Mouse (Mus musculus): ENCODE measurements at regions not wholly inside any gene's neighbourhood (a gene's known extent, or its start where the extent isn't known, plus 50 kb on each side); places are given as distances from the start of the nearest gene placed in this dataset.
A peak's percentile ranks its signal among the peaks of the same experiment; 100 is the strongest.
"Not testable (repeated sequence)": the region's sequence is repeated elsewhere in the genome, so short reads cannot be mapped to it uniquely, and the experiment has no call there.

- WGBS = 81% methylated on average over 6 of the region's 6 CpGs
- no peak for ATAC-seq (ENCODE audit: low read depth)
- no peak overlapping the region for H3K9ac ChIP-seq (ENCODE audit: low read depth, low read length)
- H3K27ac ChIP-seq (replicated peaks; ENCODE audit: low read depth, low read length) = no peak overlapping the region
- no peaks in the 10 kb centered on the region for H3K4me1 ChIP-seq (ENCODE audit: control insufficient read depth, insufficient read depth, low read length)
- DNase-seq (ENCODE audit: low spot score) = no peak
- no peaks in the 10 kb centered on the region for H3K9me3 ChIP-seq (ENCODE audit: control insufficient read depth, low read length)
- no peak overlapping the region for H3K4me3 ChIP-seq (ENCODE audit: low read depth, low read length)
- H3K4me2 ChIP-seq (ENCODE audit: low read depth, low read length) = no peak overlapping the region
- no peaks in the 10 kb centered on the region for H3K27me3 ChIP-seq (replicated peaks; ENCODE audit: control insufficient read depth, insufficient read depth, low read length)
- H3K36me3 ChIP-seq (ENCODE audit: control insufficient read depth, insufficient read depth, low read length) = no peaks in the 10 kb centered on the region
Measured at GRCm38 (mm10) chr16:76474481-76474880, 100.9 kb upstream of the Nrip1 start.

- WGBS = 79% methylated on average over 3 of the region's 3 CpGs
Measured at GRCm38 (mm10) chr16:76472386-76472785, 98.8 kb upstream of the Nrip1 start.

GRCm38 (mm10) chr16:76471081-76471480 is 97.5 kb upstream of the Nrip1 start:
- no peak overlapping the region for H3K9ac ChIP-seq (ENCODE audit: low read depth, low read length)
- no peaks in the 10 kb centered on the region for H3K4me1 ChIP-seq (ENCODE audit: control insufficient read depth, insufficient read depth, low read length)
- H3K9me3 ChIP-seq (ENCODE audit: control insufficient read depth, low read length) = no peaks in the 10 kb centered on the region
- 51% methylated on average over 3 of the region's 3 CpGs for WGBS
- no peaks in the 10 kb centered on the region for H3K36me3 ChIP-seq (ENCODE audit: control insufficient read depth, insufficient read depth, low read length)
- DNase-seq (ENCODE audit: low spot score) = no peak
- no peak for ATAC-seq (ENCODE audit: low read depth)
- no peaks in the 10 kb centered on the region for H3K27me3 ChIP-seq (replicated peaks; ENCODE audit: control insufficient read depth, insufficient read depth, low read length)
- no peak overlapping the region for H3K27ac ChIP-seq (replicated peaks; ENCODE audit: low read depth, low read length)
- H3K4me2 ChIP-seq (ENCODE audit: low read depth, low read length) = no peak overlapping the region
- no peak overlapping the region for H3K4me3 ChIP-seq (ENCODE audit: low read depth, low read length)

More at GRCm38 (mm10) chr16:76472386-76472785, 98.8 kb upstream of the Nrip1 start:
- no peak for ATAC-seq (ENCODE audit: low read depth)
- no peaks in the 10 kb centered on the region for H3K4me1 ChIP-seq (ENCODE audit: control insufficient read depth, insufficient read depth, low read length)
- no peak for DNase-seq (ENCODE audit: low spot score)
- H3K9me3 ChIP-seq (ENCODE audit: control insufficient read depth, low read length) = no peaks in the 10 kb centered on the region
- no peak overlapping the region for H3K27ac ChIP-seq (replicated peaks; ENCODE audit: low read depth, low read length)
- no peak overlapping the region for H3K4me2 ChIP-seq (ENCODE audit: low read depth, low read length)
- H3K27me3 ChIP-seq (replicated peaks; ENCODE audit: control insufficient read depth, insufficient read depth, low read length) = no peaks in the 10 kb centered on the region
- no peak overlapping the region for H3K4me3 ChIP-seq (ENCODE audit: low read depth, low read length)
- no peaks in the 10 kb centered on the region for H3K36me3 ChIP-seq (ENCODE audit: control insufficient read depth, insufficient read depth, low read length)
- H3K9ac ChIP-seq (ENCODE audit: low read depth, low read length) = no peak overlapping the region

GRCm38 (mm10) chr16:76459521-76459920 is 85.9 kb upstream of the Nrip1 start:
- Histone ChIP-seq H3K4me1 (ENCODE audit: control insufficient read depth, insufficient read depth, low read length) (no peaks in the 10 kb centered on the region), H3K4me3 (ENCODE audit: low read depth, low read length) (no peak overlapping the region), H3K9ac (ENCODE audit: low read depth, low read length) (no peak overlapping the region), H3K27me3 (replicated peaks; ENCODE audit: control insufficient read depth, insufficient read depth, low read length) (no peaks in the 10 kb centered on the region), H3K27ac (replicated peaks; ENCODE audit: low read depth, low read length) (no peak overlapping the region), H3K4me2 (ENCODE audit: low read depth, low read length) (no peak overlapping the region), H3K36me3 (ENCODE audit: control insufficient read depth, insufficient read depth, low read length) (no peaks in the 10 kb centered on the region), H3K9me3 (ENCODE audit: control insufficient read depth, low read length) (no peaks in the 10 kb centered on the region)
- no peak for ATAC-seq (ENCODE audit: low read depth)
- no peak for DNase-seq (ENCODE audit: low spot score)
- WGBS = 83% methylated on average over 1 of the region's 1 CpGs

- WGBS = 63% methylated on average over 2 of the region's 2 CpGs
- H3K36me3 ChIP-seq (ENCODE audit: control insufficient read depth, insufficient read depth, low read length); DNase-seq (ENCODE audit: low spot score); H3K4me2 ChIP-seq (ENCODE audit: low read depth, low read length); H3K27me3 ChIP-seq (replicated peaks; ENCODE audit: control insufficient read depth, insufficient read depth, low read length); ATAC-seq (ENCODE audit: low read depth); H3K4me1 ChIP-seq (ENCODE audit: control insufficient read depth, insufficient read depth, low read length); H3K9me3 ChIP-seq (ENCODE audit: control insufficient read depth, low read length); H3K27ac ChIP-seq (replicated peaks; ENCODE audit: low read depth, low read length); H3K9ac ChIP-seq (ENCODE audit: low read depth, low read length); H3K4me3 ChIP-seq (ENCODE audit: low read depth, low read length): not testable (repeated sequence)
Measured at GRCm38 (mm10) chr16:76456300-76456599, 82.6 kb upstream of the Nrip1 start.

GRCm38 (mm10) chr16:76455499-76456299 is 82.1 kb upstream of the Nrip1 start:
- H3K27ac ChIP-seq (replicated peaks; ENCODE audit: low read depth, low read length) = no peak overlapping the region
- H3K4me1 ChIP-seq (ENCODE audit: control insufficient read depth, insufficient read depth, low read length) = peaks cover 8% of the 10 kb centered on the region; the same call in 1 of the 2 replicates
- no peaks in the 10 kb centered on the region for H3K27me3 ChIP-seq (replicated peaks; ENCODE audit: control insufficient read depth, insufficient read depth, low read length)
- no peak overlapping the region for H3K4me3 ChIP-seq (ENCODE audit: low read depth, low read length)
- no peak overlapping the region for H3K4me2 ChIP-seq (ENCODE audit: low read depth, low read length)
- WGBS = 77% methylated on average over 9 of the region's 9 CpGs
- no peaks in the 10 kb centered on the region for H3K36me3 ChIP-seq (ENCODE audit: control insufficient read depth, insufficient read depth, low read length)
- no peak for DNase-seq (ENCODE audit: low spot score)
- no peak overlapping the region for H3K9ac ChIP-seq (ENCODE audit: low read depth, low read length)
- no peak for ATAC-seq (ENCODE audit: low read depth)
- H3K9me3 ChIP-seq (ENCODE audit: control insufficient read depth, low read length) = 0 out of 2 replicates have a peak, but pooled peaks cover 5% of the 10 kb centered on the region

GRCm38 (mm10) chr16:76454741-76455465 is 81.3 kb upstream of the Nrip1 start:
- Histone ChIP-seq H3K4me3 (ENCODE audit: low read depth, low read length) (no peak overlapping the region), H3K27me3 (replicated peaks; ENCODE audit: control insufficient read depth, insufficient read depth, low read length) (no peaks in the 10 kb centered on the region), H3K36me3 (ENCODE audit: control insufficient read depth, insufficient read depth, low read length) (no peaks in the 10 kb centered on the region), H3K4me1 (ENCODE audit: control insufficient read depth, insufficient read depth, low read length) (peaks cover 8% of the 10 kb centered on the region; the same call in 1 of the 2 replicates), H3K27ac (replicated peaks; ENCODE audit: low read depth, low read length) (no peak overlapping the region), H3K9me3 (ENCODE audit: control insufficient read depth, low read length) (0 out of 2 replicates have a peak, but pooled peaks cover 5% of the 10 kb centered on the region), H3K9ac (ENCODE audit: low read depth, low read length) (no peak overlapping the region), H3K4me2 (ENCODE audit: low read depth, low read length) (no peak overlapping the region)
- 81% methylated on average over 17 of the region's 17 CpGs for WGBS
- DNase-seq (ENCODE audit: low spot score) (no peak), ATAC-seq (ENCODE audit: low read depth) (no peak)

- H3K36me3 ChIP-seq (ENCODE audit: control insufficient read depth, insufficient read depth, low read length) = no peaks in the 10 kb centered on the region
- 14% methylated on average over 11 of the region's 11 CpGs for WGBS
- peaks cover 8% of the 10 kb centered on the region; the same call in 1 of the 2 replicates for H3K4me1 ChIP-seq (ENCODE audit: control insufficient read depth, insufficient read depth, low read length)
- 0 out of 2 replicates have a peak, but pooled peaks cover 5% of the 10 kb centered on the region for H3K9me3 ChIP-seq (ENCODE audit: control insufficient read depth, low read length)
- DNase-seq (ENCODE audit: low spot score) = peak; percentile 30
- H3K27ac ChIP-seq (replicated peaks; ENCODE audit: low read depth, low read length) = no peak overlapping the region
- H3K27me3 ChIP-seq (replicated peaks; ENCODE audit: control insufficient read depth, insufficient read depth, low read length) = no peaks in the 10 kb centered on the region
- no peak overlapping the region for H3K9ac ChIP-seq (ENCODE audit: low read depth, low read length)
- peak overlapping the region; percentile 3; the same call in 1 of the 2 replicates for H3K4me2 ChIP-seq (ENCODE audit: low read depth, low read length)
- no peak overlapping the region for H3K4me3 ChIP-seq (ENCODE audit: low read depth, low read length)
- ATAC-seq (ENCODE audit: low read depth) = peak; percentile 50; the same call in 1 of the 2 replicates
Measured at GRCm38 (mm10) chr16:76453457-76454200, 80.0 kb upstream of the Nrip1 start.
